Mouse (Mus musculus) embryonic fibroblast, embryonic 13.5 days (primary cell): ENCODE data around the gene Cep128.

Source experiments
- CTCF ChIP-seq: IDR thresholded peaks from 2 replicates; pipeline ENCODE4 v1.5.1; 2011; ENCODE audit warnings: mild to moderate bottlenecking, control low read depth, low read length, moderate library complexity, borderline replicate concordance; ENCODE audit not compliant: insufficient read depth
- POLR2A ChIP-seq: IDR thresholded peaks from 2 replicates; pipeline ENCODE4 v1.6.1; 2011; ENCODE audit warnings: low read depth, mild to moderate bottlenecking, control low read depth, low read length, moderate library complexity

GRCm38 (mm10) chr12:91056885-91057284 is 327.3 kb downstream of the Cep128 start:
- no peak for TF ChIP-seq CTCF
- no peak for TF ChIP-seq POLR2A
